Mouse (Mus musculus): ENCODE measurements around the gene Cdon.

DNA sequence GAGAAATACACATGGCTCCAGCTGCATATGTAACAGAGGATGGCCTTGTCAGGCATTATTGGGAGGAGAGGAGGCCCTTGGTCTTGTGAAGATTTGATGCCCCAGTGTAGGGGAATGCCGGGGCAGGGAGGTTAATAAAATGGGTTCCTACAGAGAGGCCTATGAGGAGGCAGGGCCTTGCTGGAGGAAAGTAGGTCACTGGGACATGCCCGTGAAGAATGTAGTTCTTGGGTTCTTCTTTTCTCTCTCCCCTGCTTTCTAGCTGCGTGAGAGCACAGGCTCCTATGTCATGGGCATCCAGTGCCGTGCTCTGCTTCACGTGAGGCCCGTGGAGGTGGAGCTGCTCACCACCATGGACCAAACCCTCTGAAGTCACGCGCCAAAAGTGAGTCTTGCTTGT is 9.5 kb downstream of the Cdon start:
- TF ChIP-seq CTCF (IDR thresholded peaks at IDR 0.05; ENCODE audit: low read depth, low read length), result no peak
- TF ChIP-seq EP300 (IDR thresholded peaks at IDR 0.05; ENCODE audit: insufficient read depth, low read depth, low read length), result no peak
- TF ChIP-seq POLR2A (IDR thresholded peaks at IDR 0.05; ENCODE audit: insufficient read depth, low read length), result no peak

All from ES-Bruce4 (cell line).